24 mouse cellular contexts compared by ENCODE assay signal in genomic region chr1:7454931-7455330, GRCm38 (mm10).
DNase-seq lines count a peak whose midpoint lies in the region; ATAC-seq and TF ChIP-seq lines count a peak whose summit lies in the region.
"Had no signal": no experiment of that assay in that cellular context is flagged by ENCODE, and none has a peak within 500 bp of the region (broad histone marks: within the 10 kb centered on the region; RNA-seq: fewer than 3 reads in every experiment).

No protein-coding gene starts in this region.

- H3K9ac ChIP-seq in MEL (ENCODE audit: control insufficient read depth, low read depth, low read length, poor library complexity, severe bottlenecking) = no peak overlapping the region
- no peak overlapping the region for H3K9ac ChIP-seq in hindbrain, embryonic 14.5 days
- H3K9ac ChIP-seq: hindbrain, embryonic 13.5 days had no signal

- H3K27ac ChIP-seq in MEL (ENCODE audit: control insufficient read depth, low read depth, low read length) = no peak overlapping the region
- H3K27ac ChIP-seq in hindbrain, embryonic 14.5 days = no peak overlapping the region
- H3K27ac ChIP-seq: embryonic facial prominence, embryonic 10.5 days; forebrain, embryonic 10.5 days; heart, embryonic 10.5 days; hindbrain, embryonic 13.5 days had no signal

- WGBS in hindbrain, embryonic 14.5 days = 85% methylated on average over 2 of the region's 2 CpGs

- ATAC-seq in granulocyte monocyte progenitor cell, adult 5-6 weeks (replicated peaks; ENCODE audit: poor library complexity, severe bottlenecking) = peak; percentile 42; the same call in 1 of the 2 replicates
- peak; percentile 47 for ATAC-seq in megakaryocyte, adult 5-6 weeks (ENCODE audit: poor library complexity, severe bottlenecking)
- no peak for ATAC-seq in hindbrain, embryonic 14.5 days (ENCODE audit: low FRiP score)
- ATAC-seq: forebrain, embryonic 14.5 days; intestine, postnatal 0 days had no signal

- no peak for TF ChIP-seq CTCF in MEL (IDR thresholded peaks at IDR 0.05 in 2 of 3, conservative IDR thresholded peaks at IDR 0.05 in 1 of 3; ENCODE audit: control insufficient read depth in 1 of 3, insufficient read depth in 1 of 3, low read depth in 2 of 3, low read length in 3 of 3, poor library complexity in 1 of 3, severe bottlenecking in 1 of 3)

- H3K27me3 ChIP-seq in MEL (ENCODE audit: control insufficient read depth in 1 of 2, insufficient read depth in 2 of 2, low read length in 2 of 2) = no peaks in the 10 kb centered on the region
- no peaks in the 10 kb centered on the region for H3K27me3 ChIP-seq in hindbrain, embryonic 14.5 days (ENCODE audit: control insufficient read depth, insufficient read depth, low read length)
- H3K27me3 ChIP-seq: hindbrain, embryonic 13.5 days had no signal

- no peaks in the 10 kb centered on the region for H3K9me3 ChIP-seq in MEL (replicated peaks; ENCODE audit: insufficient read depth, low read length)
- H3K9me3 ChIP-seq in hindbrain, embryonic 14.5 days (ENCODE audit: control insufficient read depth, low read length) = no peaks in the 10 kb centered on the region
- H3K9me3 ChIP-seq: embryonic facial prominence, embryonic 10.5 days; forebrain, embryonic 10.5 days; heart, embryonic 10.5 days; hindbrain, embryonic 13.5 days had no signal

- DNase-seq in CD4-positive helper T cell, adult 2 months (ENCODE audit: low read depth, low spot score) = peak; percentile 53
- peak; percentile 17 for DNase-seq in MEL (ENCODE audit: low read depth, low spot score)
- no peak for DNase-seq in spleen, postnatal 4 days (ENCODE audit: low spot score in 2 of 2)
- no peak for DNase-seq in hindbrain, embryonic 14.5 days (ENCODE audit: low spot score)
- no peak for DNase-seq in urinary bladder, postnatal 25 days (ENCODE audit: low spot score)
- no peak for DNase-seq in ovary, postnatal 14 days (ENCODE audit: low spot score)
- DNase-seq: adrenal gland, adult 8-10 months; adrenal gland, postnatal 36 days; cerebellum, adult 11 months; cerebellum, adult 9-10 months; cerebellum, postnatal 25 days; gastrocnemius, postnatal 36 days; heart, adult 18-20 months; heart, postnatal 10 days; heart, postnatal 4 days had no signal

- no peak overlapping the region for H3K4me2 ChIP-seq in hindbrain, embryonic 14.5 days (replicated peaks)
- H3K4me2 ChIP-seq: hindbrain, embryonic 13.5 days had no signal

- H3K79me2 ChIP-seq in MEL (ENCODE audit: control insufficient read depth, insufficient read depth, low read length, poor library complexity) = no peaks in the 10 kb centered on the region

- TF ChIP-seq POLR2A in MEL (IDR thresholded peaks at IDR 0.05; ENCODE audit: control insufficient read depth in 1 of 2, insufficient read depth in 1 of 2, low read depth in 1 of 2, low read length in 2 of 2, poor library complexity in 1 of 2) = no peak

- no peaks in the 10 kb centered on the region for H3K36me3 ChIP-seq in MEL (ENCODE audit: control insufficient read depth in 1 of 2, insufficient read depth in 2 of 2, low read length in 2 of 2)
- no peaks in the 10 kb centered on the region for H3K36me3 ChIP-seq in hindbrain, embryonic 14.5 days (replicated peaks; ENCODE audit: control insufficient read depth, insufficient read depth)
- H3K36me3 ChIP-seq: embryonic facial prominence, embryonic 10.5 days; forebrain, embryonic 10.5 days; heart, embryonic 10.5 days; hindbrain, embryonic 13.5 days had no signal

- no peak for TF ChIP-seq RAD21 in MEL (IDR thresholded peaks at IDR 0.05; ENCODE audit: low read depth, low read length)

- 0 out of 4 replicates have a peak, but pooled peaks cover 0 to 3% of the 10 kb centered on the region in 2 experiments for H3K4me1 ChIP-seq in MEL (ENCODE audit: control insufficient read depth in 1 of 2, insufficient read depth in 2 of 2, low read length in 2 of 2)
- no peaks in the 10 kb centered on the region for H3K4me1 ChIP-seq in hindbrain, embryonic 14.5 days (replicated peaks; ENCODE audit: control insufficient read depth, insufficient read depth, low read length)
- H3K4me1 ChIP-seq: embryonic facial prominence, embryonic 10.5 days; forebrain, embryonic 10.5 days; heart, embryonic 10.5 days; hindbrain, embryonic 13.5 days had no signal

- TF ChIP-seq EP300 in MEL (IDR thresholded peaks at IDR 0.05; ENCODE audit: low read depth in 1 of 2, low read length in 2 of 2) = no peak

- no peak overlapping the region for H3K4me3 ChIP-seq in MEL (ENCODE audit: control insufficient read depth in 1 of 2, insufficient read depth in 1 of 2, low read depth in 2 of 2, low read length in 2 of 2)
- H3K4me3 ChIP-seq in hindbrain, embryonic 14.5 days (replicated peaks; ENCODE audit: low read length) = no peak overlapping the region
- H3K4me3 ChIP-seq: embryonic facial prominence, embryonic 10.5 days; erythroblast, embryonic 14.5 days; forebrain, embryonic 10.5 days; heart, embryonic 10.5 days; hindbrain, embryonic 13.5 days had no signal

TF ChIP-seq in MEL, 35 proteins besides CTCF, POLR2A, EP300 and RAD21:
- TF ChIP-seq POLR2AphosphoS5 (IDR thresholded peaks at IDR 0.05; ENCODE audit: borderline replicate concordance, low read depth, low read length) = no peak
- no peak for TF ChIP-seq CHD1 (IDR thresholded peaks at IDR 0.05; ENCODE audit: low read depth, low read length)
- 0 out of 2 replicates have a peak, but pooled peaks have one; percentile 8 for TF ChIP-seq GATA1 (IDR thresholded peaks at IDR 0.05; ENCODE audit: low read depth, low read length)
- no peak for TF ChIP-seq UBTF (IDR thresholded peaks at IDR 0.05; ENCODE audit: borderline replicate concordance, insufficient read depth, low read depth, low read length)
- TF ChIP-seq MEF2A (IDR thresholded peaks at IDR 0.05; ENCODE audit: extremely low read depth, insufficient replicate concordance, low read depth, low read length, poor library complexity, severe bottlenecking) = no peak
- TF ChIP-seq CHD2 (IDR thresholded peaks at IDR 0.05; ENCODE audit: low read length) = no peak
- TF ChIP-seq RCOR1 (IDR thresholded peaks at IDR 0.05; ENCODE audit: low read depth, low read length) = peak; percentile 63; the same call in 1 of the 2 replicates

Comparison
In these comparisons a context has a peak if more than half of its experiments do, and no peak if none do; other contexts are left out.
1. DNase-seq: peak in CD4-positive helper T cell, adult 2 months (single experiment) and MEL (single experiment); none in spleen, postnatal 4 days (0 of 2), hindbrain, embryonic 14.5 days (single experiment), urinary bladder, postnatal 25 days (single experiment) and ovary, postnatal 14 days (single experiment).